Mouse (Mus musculus) bone marrow macrophage, adult 2 months (primary cell): ENCODE data around the gene Mea1. TPM values are rescaled to one million over a fixed set of nuclear protein-coding genes. Genes with fewer than 3 reads are reported as not detected.
A peak's percentile ranks its signal among the peaks of the same experiment; 100 is the strongest.

ENCODE experiments used
- H3K27ac ChIP-seq: 2 replicates; pipeline ENCODE4 v1.5.1; 2012; ENCODE audit warnings: low read depth, low read length; ENCODE audit not compliant: insufficient read depth
- H3K4me1 ChIP-seq: 2 replicates; pipeline ENCODE4 v1.6.1; 2012; ENCODE audit warnings: low read length; ENCODE audit not compliant: control insufficient read depth, insufficient read depth
- H3K4me3 ChIP-seq: 2 replicates; pipeline ENCODE4 v1.5.1; 2012; ENCODE audit warnings: mild to moderate bottlenecking, low read length, moderate library complexity; ENCODE audit not compliant: insufficient read depth
- CTCF ChIP-seq: IDR thresholded peaks from 2 replicates; pipeline ENCODE4 v1.5.1; 2012; ENCODE audit warnings: low read depth, mild to moderate bottlenecking, low read length, moderate library complexity
- POLR2A ChIP-seq: IDR thresholded peaks from 2 replicates; pipeline ENCODE4 v1.6.1; 2012; ENCODE audit warnings: mild to moderate bottlenecking, low read depth, low read length, borderline replicate concordance
- polyA plus RNA-seq: library from polyadenylated mRNA; stranded (reverse); fragments of >200 nt; gene quantifications from 2 replicates; pipeline ENCODE4 v1.2.4, GENCODE M21; 2012; ENCODE audit not compliant: missing spikeins, insufficient read depth, insufficient read length

Mea1 gene
- polyA plus RNA-seq, 1 experiment, result 70.9 TPM

DNA sequence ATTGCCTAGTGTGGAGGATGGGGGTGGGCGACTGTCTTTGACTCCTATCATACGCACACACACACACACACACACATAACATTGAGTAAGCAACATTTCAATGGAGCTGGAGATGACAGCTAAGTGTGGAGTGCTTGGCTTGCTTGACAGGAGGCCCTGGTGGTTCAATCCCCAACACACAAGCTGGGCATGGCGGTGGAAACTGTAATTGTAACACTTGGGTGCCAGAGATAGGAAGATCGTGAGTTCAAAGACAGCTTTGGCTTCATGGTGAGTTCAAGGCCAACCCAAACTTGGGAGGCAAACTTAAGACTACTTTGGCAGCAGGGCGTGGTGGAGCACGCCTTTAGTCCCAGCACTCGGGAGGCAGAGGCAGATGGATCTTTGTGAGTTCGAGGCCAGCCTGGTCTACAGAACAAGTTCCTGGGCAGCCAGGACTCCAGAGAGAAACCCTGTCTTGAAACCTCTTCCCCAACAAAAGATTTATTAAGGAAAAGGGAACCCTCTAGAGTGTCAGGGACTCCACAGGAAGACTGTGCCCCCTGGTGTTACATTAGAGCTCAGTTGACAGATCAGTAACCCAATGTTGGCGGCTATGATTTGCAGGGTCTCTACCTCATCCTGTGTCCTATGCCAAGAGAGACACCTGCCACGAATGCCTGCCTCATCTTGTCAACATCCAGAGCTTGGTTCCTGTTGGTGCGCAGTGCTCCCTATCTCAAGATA, 36.3 kb downstream of the Mea1 start:
- no peak for TF ChIP-seq POLR2A
- TF ChIP-seq CTCF, result no peak
- H3K27ac ChIP-seq, result no peak overlapping the region
- peaks cover 8% of the 10 kb centered on the region; the same call in 1 of the 2 replicates for H3K4me1 ChIP-seq
- no peak overlapping the region for H3K4me3 ChIP-seq

DNA sequence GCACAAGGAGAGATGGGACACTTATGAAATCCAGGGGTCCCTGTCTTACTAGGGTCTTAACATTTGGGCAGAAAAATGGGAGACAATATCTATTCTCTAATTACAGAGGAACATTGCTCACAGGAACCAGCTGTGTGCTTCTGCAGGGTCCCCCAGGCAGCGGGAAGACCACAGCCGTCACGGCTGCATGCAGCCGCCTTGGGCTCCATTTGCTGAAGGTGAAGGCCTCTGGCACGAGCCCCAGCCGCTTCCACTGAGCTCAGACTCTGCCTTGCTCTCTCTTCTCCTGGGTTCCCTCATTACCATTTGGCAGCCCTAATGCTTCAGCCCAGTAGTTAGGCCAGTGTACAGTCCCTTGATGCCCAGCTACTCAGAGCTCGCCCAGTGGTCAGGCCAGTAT, 42.5 kb downstream of the Mea1 start:
- H3K4me3 ChIP-seq, result no peak overlapping the region
- H3K27ac ChIP-seq, result no peak overlapping the region
- TF ChIP-seq CTCF (no peak), POLR2A (no peak)
- H3K4me1 ChIP-seq, result no peaks in the 10 kb centered on the region

DNA sequence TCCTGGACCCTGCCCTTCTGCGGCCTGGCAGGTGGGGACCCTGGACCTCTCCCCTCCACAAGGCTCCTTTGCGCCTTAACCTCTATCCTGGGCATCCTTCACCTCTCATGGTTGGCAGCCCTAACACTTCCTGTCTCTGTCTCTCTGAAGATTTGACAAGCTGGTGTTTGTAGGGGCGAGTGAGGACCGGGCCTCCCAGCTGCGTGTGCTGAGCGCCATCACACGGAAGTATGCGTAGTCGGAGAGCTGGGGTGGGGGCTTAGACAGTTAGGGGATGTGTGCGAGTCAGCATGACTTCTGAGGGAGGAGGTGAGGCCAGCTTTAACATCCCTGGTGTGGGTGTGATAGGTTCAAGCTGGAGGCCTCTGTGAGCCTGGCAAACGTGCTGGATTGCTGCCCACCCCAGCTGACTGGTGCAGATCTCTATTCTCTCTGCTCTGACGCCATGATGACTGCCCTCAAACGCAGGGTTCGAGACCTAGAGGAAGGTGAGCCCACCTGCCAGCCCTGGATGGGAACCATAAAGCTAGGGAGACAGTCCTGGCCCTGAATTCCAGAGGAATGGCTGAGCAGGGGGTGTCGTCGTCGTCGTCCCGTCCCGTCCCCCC, 46.0 kb downstream of the Mea1 start:
- H3K27ac ChIP-seq, result no peak overlapping the region
- no peak overlapping the region for H3K4me3 ChIP-seq
- TF ChIP-seq POLR2A (no peak), CTCF (no peak)
- H3K4me1 ChIP-seq, result no peaks in the 10 kb centered on the region

DNA sequence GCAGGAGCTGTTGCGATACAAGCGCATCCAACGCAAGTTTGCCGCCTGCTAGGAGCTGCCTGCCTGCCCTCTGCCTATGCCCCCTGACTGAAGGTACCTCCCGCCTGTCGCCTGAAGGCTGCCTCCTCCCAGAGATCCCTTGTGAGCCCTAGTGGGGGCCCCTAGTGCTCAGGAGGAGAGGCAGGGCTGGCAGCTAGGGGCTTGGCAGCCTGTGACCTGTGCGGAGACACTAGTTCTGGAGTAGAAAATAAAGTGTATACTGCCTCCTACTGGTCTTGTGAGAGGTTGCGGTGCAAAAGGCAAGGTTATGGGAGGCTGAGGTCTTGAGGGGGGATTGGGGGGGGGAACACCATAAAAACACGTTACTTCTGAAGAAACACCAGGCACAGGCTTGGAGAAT, 46.7 kb downstream of the Mea1 start:
- Histone ChIP-seq H3K4me3 (no peak overlapping the region), H3K27ac (no peak overlapping the region), H3K4me1 (no peaks in the 10 kb centered on the region)
- TF ChIP-seq POLR2A (no peak), CTCF (peak; percentile 57; the same call in 1 of the 2 replicates)

DNA sequence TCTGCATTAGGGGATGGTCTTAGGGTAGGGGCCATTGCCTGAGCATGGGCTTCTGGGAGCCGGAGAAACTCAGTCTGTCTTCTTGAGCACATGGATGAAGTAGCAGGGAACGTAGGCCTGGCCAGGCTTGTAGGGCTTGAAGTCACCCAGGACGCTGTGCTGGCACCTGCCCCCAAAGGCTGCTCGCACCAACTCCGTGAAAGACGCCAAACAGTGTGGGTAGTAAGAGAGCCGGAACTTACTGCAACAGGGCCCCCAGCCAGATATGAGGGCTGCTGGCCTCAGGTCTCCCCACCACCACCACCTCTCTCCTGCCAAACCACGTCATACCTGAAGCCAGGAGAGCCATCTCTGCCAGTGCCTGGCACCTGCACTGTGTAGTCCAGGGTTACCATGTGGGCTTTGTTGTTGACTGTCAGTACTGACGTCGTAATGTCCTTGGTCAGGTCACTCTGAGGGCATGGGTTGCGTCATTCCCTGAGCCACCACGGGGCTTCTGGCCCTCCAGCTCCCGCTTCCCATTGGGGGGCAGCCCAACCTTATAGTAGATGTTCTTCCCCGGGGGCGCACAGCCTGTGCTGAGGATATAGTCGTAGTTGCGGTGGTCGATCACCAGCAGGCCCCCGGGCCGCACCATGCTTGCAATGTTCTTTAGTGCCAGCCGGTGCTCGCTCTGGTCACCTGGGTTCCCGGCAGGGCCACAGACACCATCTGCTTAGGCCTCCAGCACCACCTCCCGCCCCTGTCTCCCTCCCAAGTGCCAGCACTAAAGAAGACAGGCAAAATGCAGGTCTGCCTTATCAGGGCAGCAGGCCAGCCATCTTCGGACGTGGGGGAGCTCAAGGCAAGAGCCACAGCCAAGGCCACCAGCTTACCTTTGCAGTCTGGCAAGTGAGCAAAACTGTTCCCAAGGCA, 47.4 kb downstream of the Mea1 start:
- TF ChIP-seq CTCF (no peak), POLR2A (no peak)
- no peaks in the 10 kb centered on the region for H3K4me1 ChIP-seq
- no peak overlapping the region for H3K4me3 ChIP-seq
- no peak overlapping the region for H3K27ac ChIP-seq

DNA sequence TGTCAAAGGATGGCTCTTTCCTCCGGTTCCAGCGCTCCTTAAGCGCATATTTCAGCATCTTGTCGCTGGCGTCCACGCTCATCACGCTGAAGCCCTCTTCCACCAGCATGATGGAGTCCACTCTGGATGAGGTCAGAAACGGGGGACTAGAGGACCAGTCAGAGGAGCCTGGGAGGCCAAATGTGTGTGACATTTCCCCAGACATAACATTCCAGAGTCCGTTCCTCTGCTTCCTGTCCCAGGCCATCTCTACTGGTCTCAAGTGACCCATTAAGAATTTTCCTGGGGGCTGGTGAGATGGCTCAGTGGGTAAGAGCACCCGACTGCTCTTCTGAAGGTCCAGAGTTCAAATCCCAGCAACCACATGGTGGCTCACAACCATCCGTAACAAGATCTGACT, 48.7 kb downstream of the Mea1 start:
- TF ChIP-seq POLR2A (no peak), CTCF (no peak)
- Histone ChIP-seq H3K27ac (no peak overlapping the region), H3K4me3 (no peak overlapping the region)

DNA sequence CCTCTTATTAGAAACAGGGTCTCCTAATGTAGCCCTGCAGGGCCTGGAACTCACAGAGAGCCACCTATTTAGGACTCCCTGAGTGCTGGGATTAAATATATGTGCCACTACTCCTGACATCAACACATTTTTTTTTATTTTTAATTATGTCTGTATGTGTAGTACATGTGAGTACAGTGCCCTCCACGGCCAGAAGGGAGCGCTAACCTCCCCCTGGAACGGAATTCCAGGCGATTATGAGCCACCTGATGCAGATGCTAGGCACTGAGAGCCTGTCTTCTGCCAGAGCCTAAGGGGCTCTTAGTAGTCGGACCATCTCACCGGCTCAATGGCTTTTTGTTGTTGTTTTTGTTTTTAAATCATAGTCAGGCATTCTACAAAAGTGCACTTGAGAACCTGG, 49.4 kb downstream of the Mea1 start:
- Histone ChIP-seq H3K4me3 (no peak overlapping the region), H3K4me1 (no peaks in the 10 kb centered on the region), H3K27ac (no peak overlapping the region)
- TF ChIP-seq POLR2A, result no peak
- TF ChIP-seq CTCF, result 0 out of 2 replicates have a peak, but pooled peaks have one; percentile 9

More for the DNA sequence above, 48.7 kb downstream of the Mea1 start:
- H3K4me1 ChIP-seq, result no peaks in the 10 kb centered on the region

DNA sequence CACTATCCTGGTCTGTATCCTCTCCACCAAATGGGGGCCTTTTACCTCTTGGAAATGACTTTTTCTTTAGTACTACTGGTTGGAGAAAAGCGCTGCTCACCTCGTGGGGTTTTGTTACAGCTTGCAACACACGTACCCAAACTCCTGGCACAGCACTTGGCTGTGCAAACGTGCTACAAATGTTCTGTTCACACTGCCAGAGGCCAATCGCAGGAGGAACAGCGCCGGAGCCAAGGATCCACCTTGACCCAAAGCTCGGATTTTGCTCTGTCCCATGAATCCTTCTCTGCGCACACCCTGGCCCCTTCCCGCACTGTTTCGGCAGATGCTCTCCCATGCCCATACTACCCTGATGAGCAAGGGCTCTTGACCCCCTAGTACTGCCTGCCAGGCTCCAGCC, 49.9 kb downstream of the Mea1 start:
- TF ChIP-seq CTCF (no peak), POLR2A (no peak)
- Histone ChIP-seq H3K4me1 (0 out of 2 replicates have a peak, but pooled peaks cover under 1% of the 10 kb centered on the region), H3K27ac (no peak overlapping the region), H3K4me3 (no peak overlapping the region)

DNA sequence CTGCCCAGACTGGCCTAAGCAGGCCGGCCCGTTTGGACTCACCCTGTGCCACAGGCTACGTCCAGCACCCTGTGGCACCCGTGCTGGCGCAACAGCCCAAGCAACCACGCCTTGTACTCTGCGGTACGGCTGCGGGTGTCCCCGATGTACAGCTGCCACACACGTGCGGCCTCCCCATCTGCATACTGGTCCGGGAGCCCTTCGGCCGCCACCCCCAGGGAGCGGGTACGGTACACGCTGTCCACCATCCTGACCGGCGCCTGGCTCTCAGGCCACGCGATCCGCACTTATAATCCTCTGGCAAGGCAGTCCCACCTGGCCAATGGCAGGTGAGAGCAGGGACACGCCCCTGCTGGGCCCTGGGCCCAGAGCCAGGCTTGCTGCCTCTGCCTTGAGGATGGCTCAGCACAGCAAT, 50.3 kb downstream of the Mea1 start, which contains the start of gene Gnmt:
Gene Gnmt (minus strand): TSS at position 265 of the 415 bp plus-strand sequence.
- Histone ChIP-seq H3K27ac (no peak within 1 kb of the TSS), H3K4me1 (0 out of 2 replicates have a peak, but pooled peaks cover 2% of the 10 kb centered on the region), H3K4me3 (no peak within 1 kb of the TSS)
- TF ChIP-seq POLR2A (no peak), CTCF (no peak)

Other genes starting within 250 kb of the Mea1 start
- not detected in 2 replicates for gene Crip3, start 249.9 kb upstream of the Mea1 start, polyA plus RNA-seq
- gene Slc22a7, start 240.3 kb upstream of the Mea1 start, polyA plus RNA-seq, result not detected in 2 replicates
- gene Ttbk1, start 191.1 kb upstream of the Mea1 start, polyA plus RNA-seq, result not detected in 2 replicates
- gene Dnph1, start 182.1 kb upstream of the Mea1 start, polyA plus RNA-seq, result 5.7 and 9.0 TPM in 2 replicates
- 27.7 and 46.3 TPM in 2 replicates for gene Cul9, start 132.4 kb upstream of the Mea1 start, polyA plus RNA-seq
- gene Srf, start 122.6 kb upstream of the Mea1 start, polyA plus RNA-seq, result 28.9 and 44.2 TPM in 2 replicates
- 0.43 and 0.56 TPM in 2 replicates for gene Ptk7, start 49.3 kb upstream of the Mea1 start, polyA plus RNA-seq
- 45.3 and 48.8 TPM in 2 replicates for gene Klc4, start 32.8 kb upstream of the Mea1 start, polyA plus RNA-seq
- 38.2 and 39.9 TPM in 2 replicates for gene Mrpl2, start 32.6 kb upstream of the Mea1 start, polyA plus RNA-seq
- 14.5 and 15.4 TPM in 2 replicates for gene Cul7, start 28.5 kb upstream of the Mea1 start, polyA plus RNA-seq
- gene Rrp36, start 4.4 kb upstream of the Mea1 start, polyA plus RNA-seq, result 25.8 and 27.7 TPM in 2 replicates
- gene Klhdc3, start 2.1 kb downstream of the Mea1 start, polyA plus RNA-seq, result 50.3 and 52.9 TPM in 2 replicates
- 34.4 and 38.2 TPM in 2 replicates for gene Ppp2r5d, start 26.3 kb downstream of the Mea1 start, polyA plus RNA-seq
- 26.6 and 27.8 TPM in 2 replicates for gene Pex6, start 32.7 kb downstream of the Mea1 start, polyA plus RNA-seq
- 1.2 TPM in 1 of 2 replicates, not detected in the other for gene Gnmt, start 50.4 kb downstream of the Mea1 start, polyA plus RNA-seq
- 134 and 146 TPM in 2 replicates for gene Cnpy3, start 73.4 kb downstream of the Mea1 start, polyA plus RNA-seq
- not detected in 2 replicates for gene Ptcra, start 84.9 kb downstream of the Mea1 start, polyA plus RNA-seq
- 6.1 and 7.2 TPM in 2 replicates for gene 2310039H08Rik, start 93.8 kb downstream of the Mea1 start, polyA plus RNA-seq
- 75.3 and 83.5 TPM in 2 replicates for gene Rpl7l1, start 103.9 kb downstream of the Mea1 start, polyA plus RNA-seq
- gene Bicral, start 179.7 kb downstream of the Mea1 start, polyA plus RNA-seq, result 11.3 and 11.8 TPM in 2 replicates
- 11.4 and 13.6 TPM in 2 replicates for gene Tbcc, start 211.9 kb downstream of the Mea1 start, polyA plus RNA-seq
- gene Prph2, start 231.7 kb downstream of the Mea1 start, polyA plus RNA-seq, result not detected in 2 replicates